Mouse (Mus musculus) CD8-positive naive resting alpha-beta T cell, adult 2 months (primary cell): ENCODE data around the gene Slc6a2.

Experiments
- DNase-seq, 2 experiments: peaks; one replicate each; pipeline ENCODE4 v3.0.0; 2022; ENCODE audit warnings: low read depth in 2 of 2, low spot score in 2 of 2

The Slc6a2 gene

DNA sequence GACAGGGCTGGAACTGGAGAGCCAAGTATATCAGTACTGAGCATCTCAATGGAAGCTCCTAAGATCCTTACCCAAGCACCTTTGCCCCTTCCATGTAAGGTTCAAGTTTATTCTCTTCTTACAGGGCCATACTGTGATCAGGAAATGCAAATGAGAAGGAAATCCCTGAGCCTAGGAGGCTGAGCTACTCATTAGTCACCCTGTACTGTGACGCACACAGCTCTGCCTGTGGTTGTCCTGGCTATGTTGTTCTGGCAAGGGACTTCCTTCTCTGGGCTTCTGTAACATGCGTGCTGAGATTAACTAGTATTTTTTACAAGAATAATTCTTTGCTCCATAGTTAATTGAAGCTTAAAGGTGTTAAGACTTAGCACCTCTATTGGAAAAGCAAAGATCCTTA is 70.8 kb downstream of the Slc6a2 start:
- no peak for DNase-seq

GRCm38 (mm10) chr8:93038831-93039230 is 79.0 kb downstream of the Slc6a2 start:
- DNase-seq, result no peak

GRCm38 (mm10) chr8:93040256-93040655 is 80.4 kb downstream of the Slc6a2 start:
- no peak for DNase-seq

DNA sequence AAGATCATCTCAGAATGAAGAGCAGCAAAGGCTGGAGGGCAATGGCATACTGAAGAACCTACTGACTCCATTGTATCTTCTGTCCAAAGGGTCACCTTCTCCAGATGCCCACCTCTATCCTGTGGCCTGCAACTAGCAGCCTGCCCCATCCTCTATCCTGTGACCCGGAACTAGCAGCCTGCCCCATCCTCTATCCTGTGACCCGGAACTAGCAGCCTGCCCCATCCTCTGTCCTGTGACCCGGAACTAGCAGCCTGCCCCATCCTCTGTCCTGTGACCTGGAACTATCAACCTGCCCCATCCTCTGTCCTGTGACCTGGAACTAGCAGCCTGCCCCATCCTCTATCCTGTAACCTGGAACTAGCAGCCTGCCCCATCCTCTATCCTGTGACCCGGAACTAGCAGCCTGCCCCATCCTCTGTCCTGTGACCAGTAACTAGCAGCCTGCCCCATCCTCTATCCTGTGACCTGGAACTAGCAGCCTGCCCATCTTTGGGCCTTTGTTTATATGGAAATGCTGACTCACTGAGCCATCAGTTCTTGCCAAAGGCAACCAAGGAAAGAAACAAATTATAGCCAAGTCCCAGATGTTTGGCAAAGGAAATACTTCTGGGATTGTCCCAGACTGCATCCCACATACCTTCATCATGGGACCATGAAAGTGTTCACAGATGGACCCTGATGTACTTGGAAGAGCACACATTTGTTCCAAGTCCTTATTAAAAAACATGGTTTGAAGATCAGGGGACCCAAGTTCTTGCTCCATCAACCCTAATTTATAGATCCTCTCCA is 81.1 kb downstream of the Slc6a2 start:
- DNase-seq, result no peak

GRCm38 (mm10) chr8:93043083-93043482 is 83.2 kb downstream of the Slc6a2 start:
- DNase-seq, result no peak

DNA sequence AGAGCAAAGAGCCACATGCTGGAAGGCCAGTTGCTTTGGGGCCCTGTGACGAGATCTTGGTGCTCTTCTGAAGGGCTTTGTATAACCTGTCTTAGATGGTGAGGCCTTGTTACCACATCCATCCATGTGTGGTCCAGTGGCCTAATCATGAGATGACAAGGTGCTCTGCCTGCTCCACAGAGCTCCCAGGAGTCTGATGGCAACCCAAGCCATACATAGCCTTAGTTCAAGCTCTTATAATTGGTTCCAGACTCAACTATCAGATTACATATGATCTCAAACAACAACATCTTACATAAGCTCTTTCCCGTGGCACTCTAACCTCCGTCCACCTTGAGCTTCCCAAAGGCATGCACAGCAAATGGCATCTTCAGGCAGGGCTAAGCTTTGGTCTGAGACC is 88.2 kb downstream of the Slc6a2 start, which contains the start of gene Ces1a:
TSS of gene Ces1a (minus strand) at position 101 of the 400 bp plus-strand sequence.
- no peak for DNase-seq

- DNase-seq, result no peak
Measured at GRCm38 (mm10) chr8:93048510-93049416, 88.9 kb downstream of the Slc6a2 start.
